Mouse (Mus musculus) heart, embryonic 13.5 days (tissue): ENCODE measurements at regions not wholly inside any gene's neighbourhood (a gene's known extent, or its start where the extent isn't known, plus 50 kb on each side); places are given as distances from the start of the nearest gene placed in this dataset.
"Not testable (repeated sequence)": the region's sequence is repeated elsewhere in the genome, so short reads cannot be mapped to it uniquely, and the experiment has no call there.

Experiments
- ATAC-seq: fragments of 200-750 bp; cut with Nextera tagmentation; 2 replicates; pipeline ENCODE4 v1.8.0; 2017; ENCODE audit warnings: moderate TSS enrichment; ENCODE audit not compliant: insufficient number of reproducible peaks, low FRiP score, low TSS enrichment; ENCODE audit errors: extremely low read depth
- H3K27ac ChIP-seq: fragments of 300-500 bp; sonication (generic); replicated peaks from 2 replicates; pipeline ENCODE4 v1.5.1; 2015; ENCODE audit warnings: moderate library complexity, mild to moderate bottlenecking, inconsistent platforms
- H3K27me3 ChIP-seq: fragments of 300-500 bp; sonication (generic); replicated peaks from 2 replicates; pipeline ENCODE4 v1.6.1; 2015; ENCODE audit warnings: mild to moderate bottlenecking, inconsistent platforms
- H3K36me3 ChIP-seq: fragments of 300-500 bp; sonication (generic); 2 replicates; pipeline ENCODE4 v1.6.1; 2015; ENCODE audit warnings: mild to moderate bottlenecking, inconsistent platforms
- H3K4me1 ChIP-seq: fragments of 300-500 bp; sonication (generic); 2 replicates; pipeline ENCODE4 v1.6.1; 2015; ENCODE audit warnings: inconsistent platforms
- H3K4me2 ChIP-seq: fragments of 300-500 bp; sonication (generic); 2 replicates; pipeline ENCODE4 v1.6.1; 2015; ENCODE audit warnings: inconsistent platforms, mild to moderate bottlenecking, moderate library complexity
- H3K4me3 ChIP-seq: fragments of 300-500 bp; sonication (generic); 2 replicates; pipeline ENCODE4 v1.5.1; 2015; ENCODE audit warnings: moderate library complexity, mild to moderate bottlenecking, inconsistent platforms
- H3K9ac ChIP-seq: fragments of 300-500 bp; sonication (generic); 2 replicates; pipeline ENCODE4 v1.6.1; 2015; ENCODE audit warnings: inconsistent platforms, mild to moderate bottlenecking, moderate library complexity
- H3K9me3 ChIP-seq: fragments of 300-500 bp; sonication (generic); 2 replicates; pipeline ENCODE4 v1.6.1; 2016; ENCODE audit warnings: inconsistent platforms
- WGBS: fragments of 180-500 bp; shearing (Covaris S2); methylation state at CpG from one replicate; pipeline ENCODE4 v1.1.7; 2015; ENCODE audit warnings: mixed read lengths; 5-methylcytosine and 5-hydroxymethylcytosine counted together

DNA sequence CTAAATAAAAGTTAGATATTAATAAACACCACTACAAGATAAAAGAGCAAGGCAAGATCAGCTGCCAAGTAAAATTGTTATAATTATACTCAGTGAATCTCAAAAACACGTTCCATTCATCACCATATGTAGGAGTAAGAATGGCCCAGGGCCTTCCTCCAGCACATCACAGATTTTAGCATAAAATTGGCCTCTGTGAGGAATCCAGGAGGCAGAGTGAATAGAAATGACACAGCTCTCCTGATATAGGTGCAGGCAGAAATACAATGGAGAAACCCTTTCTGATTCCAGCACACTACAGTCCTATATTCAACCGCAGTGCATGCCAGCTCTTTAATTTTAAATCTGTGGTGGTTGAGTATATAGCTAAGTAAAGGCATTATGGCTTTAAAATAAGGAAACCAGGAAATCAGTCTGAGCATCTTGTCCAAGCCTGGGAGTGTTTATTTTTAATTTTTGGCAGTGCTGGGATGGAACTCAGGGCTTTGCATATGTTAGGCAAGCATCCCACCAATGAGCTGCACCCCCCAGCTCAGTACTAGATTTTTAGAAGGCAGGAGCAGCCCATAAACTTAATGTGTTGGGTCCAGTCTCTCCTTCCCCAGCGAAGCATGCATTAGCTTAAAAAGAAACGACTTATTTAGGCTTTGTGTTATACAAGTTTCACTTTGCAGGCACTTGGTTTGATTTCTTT lies 158.3 kb upstream of the Ptprz1 start:
- no peak for ATAC-seq
- Histone ChIP-seq H3K36me3 (no peaks in the 10 kb centered on the region), H3K4me1 (no peaks in the 10 kb centered on the region), H3K9me3 (no peaks in the 10 kb centered on the region), H3K9ac (no peak overlapping the region), H3K4me3 (no peak overlapping the region), H3K4me2 (no peak overlapping the region), H3K27me3 (no peaks in the 10 kb centered on the region), H3K27ac (no peak overlapping the region)
- WGBS, result 76% methylated on average over 4 of the region's 4 CpGs

DNA sequence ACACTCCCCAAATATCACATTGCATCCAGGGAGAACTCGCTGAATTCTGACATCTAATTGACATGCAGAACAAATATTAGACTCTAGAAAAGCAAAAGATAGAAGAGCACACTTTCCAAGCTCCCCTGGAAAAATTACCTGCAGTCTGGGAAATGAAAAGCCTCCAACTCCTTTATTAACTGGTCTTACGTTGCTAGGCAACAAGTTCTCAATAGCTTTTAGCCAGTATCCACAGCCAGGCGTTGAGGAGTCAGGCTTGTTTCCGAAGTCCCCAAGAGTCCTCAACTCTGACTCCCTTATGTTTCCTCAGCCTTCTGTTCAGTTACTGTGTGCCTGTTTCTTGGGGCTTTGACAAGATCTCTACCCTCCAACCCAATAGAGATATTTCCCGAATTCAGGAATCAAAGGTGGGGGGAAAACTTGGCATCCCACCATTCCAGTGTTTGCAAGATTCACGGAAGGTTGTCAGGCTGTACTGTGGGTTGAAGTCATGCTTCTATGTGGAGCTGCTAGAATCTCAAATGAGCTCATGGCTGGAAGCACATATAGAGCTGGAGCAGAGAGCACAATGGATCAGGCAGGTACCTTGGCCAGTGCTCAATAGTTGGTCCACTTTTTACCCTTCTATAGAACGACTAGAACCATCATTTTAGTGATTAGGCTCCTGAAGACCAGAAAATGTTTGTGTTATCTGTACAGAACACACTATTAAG lies 159.0 kb upstream of the Ptprz1 start:
- Histone ChIP-seq H3K27me3 (no peaks in the 10 kb centered on the region), H3K36me3 (no peaks in the 10 kb centered on the region), H3K4me1 (no peaks in the 10 kb centered on the region), H3K9me3 (no peaks in the 10 kb centered on the region), H3K27ac (no peak overlapping the region), H3K4me2 (no peak overlapping the region), H3K9ac (no peak overlapping the region), H3K4me3 (no peak overlapping the region)
- 72% methylated on average over 7 of the region's 7 CpGs for WGBS
- ATAC-seq, result no peak

DNA sequence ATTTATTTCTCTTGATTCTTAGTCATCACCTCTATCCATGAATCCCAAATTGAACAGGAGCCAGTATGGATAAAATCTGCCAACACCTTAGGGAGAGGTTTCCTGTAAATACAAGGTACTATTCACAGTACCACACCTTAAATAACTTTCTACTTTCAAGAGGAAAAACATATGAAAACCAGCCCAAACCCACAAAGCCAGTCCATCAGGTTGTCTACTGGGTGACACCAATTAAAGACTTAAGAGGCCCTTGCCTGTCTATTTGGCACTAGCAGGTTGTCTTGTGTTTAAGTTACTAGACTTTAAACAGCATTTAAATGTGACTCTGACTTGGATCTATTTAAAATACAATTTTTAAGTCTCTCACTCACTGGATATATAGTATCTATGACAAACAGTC lies 177.1 kb upstream of the Ptprz1 start:
- no peak overlapping the region for H3K4me2 ChIP-seq

DNA sequence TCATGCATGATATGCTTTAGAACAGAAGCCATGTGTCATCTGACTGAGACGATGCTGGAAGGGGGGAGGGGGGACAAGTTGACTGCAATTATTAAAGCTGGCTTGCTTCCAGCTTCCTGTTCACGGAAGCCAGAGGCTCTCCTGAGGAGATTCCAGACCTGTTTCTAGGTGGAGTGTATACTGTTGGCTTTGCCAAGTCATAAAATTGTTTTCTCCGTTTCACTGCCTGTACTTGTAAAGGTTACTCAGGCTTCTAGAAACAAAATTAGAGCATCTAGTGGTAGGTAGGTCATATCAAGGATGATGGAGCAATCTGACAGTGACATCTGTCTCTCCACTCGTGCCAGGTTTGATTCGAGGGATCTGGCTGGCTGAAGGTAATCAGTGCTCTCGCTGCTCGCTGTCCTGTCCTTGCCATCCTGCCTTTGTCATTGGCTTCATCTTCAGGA lies 186.6 kb upstream of the Ptprz1 start:
- Histone ChIP-seq H3K4me2 (peak overlapping the region; percentile 37), H3K9ac (no peak overlapping the region), H3K9me3 (no peaks in the 10 kb centered on the region), H3K4me1 (peaks cover 8% of the 10 kb centered on the region; the same call in 1 of the 2 replicates), H3K4me3 (no peak overlapping the region), H3K27ac (no peak overlapping the region), H3K36me3 (no peaks in the 10 kb centered on the region), H3K27me3 (no peaks in the 10 kb centered on the region)
- no peak for ATAC-seq
- 50% methylated on average over 7 of the region's 7 CpGs for WGBS

More for the DNA sequence above, 177.1 kb upstream of the Ptprz1 start:
- Histone ChIP-seq H3K9ac (no peak overlapping the region), H3K4me3 (no peak overlapping the region), H3K9me3 (no peaks in the 10 kb centered on the region), H3K27ac (no peak overlapping the region), H3K36me3 (no peaks in the 10 kb centered on the region), H3K27me3 (no peaks in the 10 kb centered on the region), H3K4me1 (no peaks in the 10 kb centered on the region)
- ATAC-seq, result no peak

DNA sequence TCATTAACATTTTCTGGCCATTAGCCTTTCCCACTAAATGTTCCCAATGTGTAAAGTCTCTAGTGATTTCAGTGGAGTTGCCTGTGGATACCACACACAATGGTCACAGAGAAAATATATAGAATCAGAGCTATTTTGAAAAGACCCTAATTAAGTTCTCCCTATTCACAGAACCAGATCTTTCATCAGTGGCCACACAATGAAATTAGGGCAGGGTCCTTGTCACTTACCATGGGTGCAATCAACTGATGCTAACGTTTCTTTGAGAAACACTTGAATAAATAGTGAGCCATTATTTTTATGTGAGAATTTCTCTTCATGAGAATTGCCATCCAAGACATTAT lies 200.7 kb upstream of the Ptprz1 start:
- Histone ChIP-seq H3K27me3 (no peaks in the 10 kb centered on the region), H3K4me2 (no peak overlapping the region), H3K36me3 (no peaks in the 10 kb centered on the region), H3K4me3 (no peak overlapping the region), H3K27ac (no peak overlapping the region), H3K9me3 (no peaks in the 10 kb centered on the region), H3K9ac (no peak overlapping the region), H3K4me1 (no peaks in the 10 kb centered on the region)
- no peak for ATAC-seq
- WGBS, result 67% methylated on average over 1 of the region's 1 CpGs

DNA sequence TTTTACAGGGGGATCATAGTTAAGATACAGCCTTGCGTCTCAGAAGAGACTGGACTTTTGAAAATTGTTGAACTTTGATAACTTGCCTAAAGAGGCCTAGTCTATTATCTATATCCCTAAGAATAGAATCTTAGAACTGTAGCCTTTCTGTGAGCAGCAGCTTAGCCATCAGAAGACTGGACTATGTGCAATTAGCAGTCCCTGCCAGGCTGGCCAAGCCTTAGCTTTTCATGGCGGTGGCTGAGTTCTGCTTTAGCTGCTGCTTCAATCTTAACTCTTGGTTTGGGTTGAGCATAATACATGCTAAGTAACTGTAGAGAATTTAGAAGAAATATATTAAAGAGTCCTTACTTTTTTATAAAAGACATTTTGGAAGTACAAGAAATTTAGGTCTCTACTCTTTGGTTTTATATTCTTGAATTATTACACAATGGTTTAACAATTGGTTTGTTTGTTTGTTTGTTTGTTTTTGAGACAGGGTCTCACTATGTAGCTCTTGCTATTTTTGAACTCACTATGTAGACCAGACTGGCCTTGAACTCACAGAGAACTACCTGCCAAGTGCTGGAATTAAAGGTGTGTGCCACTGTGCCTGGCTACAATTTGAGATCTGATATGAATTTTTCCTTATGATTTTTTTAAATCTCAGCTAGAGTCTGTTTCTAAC lies 201.2 kb upstream of the Ptprz1 start:
- H3K9me3 ChIP-seq, result no peaks in the 10 kb centered on the region
- WGBS, result 54% methylated on average over 2 of the region's 2 CpGs
- no peak overlapping the region for H3K4me2 ChIP-seq
- H3K4me1 ChIP-seq, result no peaks in the 10 kb centered on the region
- no peak overlapping the region for H3K9ac ChIP-seq
- no peaks in the 10 kb centered on the region for H3K27me3 ChIP-seq
- no peaks in the 10 kb centered on the region for H3K36me3 ChIP-seq
- ATAC-seq, result no peak
- no peak overlapping the region for H3K27ac ChIP-seq
- no peak overlapping the region for H3K4me3 ChIP-seq

DNA sequence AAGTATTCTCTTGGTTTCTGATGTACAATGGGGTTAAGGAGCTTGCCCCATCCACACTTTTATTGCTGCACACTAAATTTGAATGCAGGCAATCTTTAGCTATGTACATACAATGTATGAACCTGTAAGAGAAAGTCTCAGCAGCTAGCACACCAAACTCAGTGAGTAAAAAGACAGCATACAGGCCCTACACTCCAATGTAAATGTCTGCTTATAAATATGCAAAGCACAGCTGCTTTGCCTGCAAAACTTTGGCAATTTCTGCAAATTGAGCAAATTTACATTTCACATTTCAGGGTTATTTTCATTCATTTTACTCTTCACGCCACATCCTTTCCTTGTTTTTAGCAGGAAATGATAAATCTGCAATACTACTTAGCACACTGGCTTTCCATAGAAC lies 203.8 kb upstream of the Ptprz1 start:
- H3K9me3 ChIP-seq, result 0 out of 2 replicates have a peak, but pooled peaks cover 3% of the 10 kb centered on the region
- 74% methylated on average over 1 of the region's 1 CpGs for WGBS

DNA sequence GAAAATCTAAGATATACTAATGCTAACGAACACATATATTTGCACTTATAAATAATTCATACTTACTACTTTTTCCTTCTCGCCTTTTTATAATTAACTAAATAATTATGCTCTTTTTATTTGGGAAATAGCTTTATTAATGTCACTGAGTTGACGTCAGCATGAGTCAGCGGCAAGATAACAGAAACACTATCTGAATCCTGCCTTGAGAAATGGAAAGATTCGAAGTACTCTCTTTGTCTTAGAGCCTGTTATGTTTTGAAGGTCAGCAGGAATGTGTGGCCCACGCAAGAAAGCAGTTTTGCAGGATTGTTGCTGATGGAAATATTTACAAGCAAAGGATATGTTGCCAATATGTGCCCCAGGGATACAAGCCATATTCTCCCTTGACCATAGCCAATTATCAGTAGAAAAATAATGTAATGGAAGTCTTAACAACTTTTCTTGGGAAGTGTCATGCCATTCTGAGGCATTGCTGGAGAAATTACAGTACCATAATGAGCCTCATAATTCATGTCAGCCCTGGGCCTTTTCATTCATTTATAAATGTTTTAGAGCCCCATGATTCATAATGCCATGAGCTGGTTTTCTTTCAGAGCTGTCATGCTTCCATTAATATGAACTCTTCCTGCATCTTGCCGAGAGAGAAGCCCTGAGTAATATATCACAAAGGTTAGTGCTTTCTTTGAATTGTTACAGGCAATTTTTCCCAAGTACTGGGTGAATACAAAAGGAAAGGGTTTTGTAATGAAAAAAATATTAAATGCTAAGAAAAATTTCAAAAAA lies 206.9 kb upstream of the Ptprz1 start:
- no peaks in the 10 kb centered on the region for H3K36me3 ChIP-seq
- H3K4me3 ChIP-seq, result no peak overlapping the region
- no peak overlapping the region for H3K4me2 ChIP-seq
- no peak for ATAC-seq
- 61% methylated on average over 7 of the region's 7 CpGs for WGBS
- H3K4me1 ChIP-seq, result no peaks in the 10 kb centered on the region
- H3K9ac ChIP-seq, result no peak overlapping the region
- no peak overlapping the region for H3K27ac ChIP-seq
- 0 out of 2 replicates have a peak, but pooled peaks cover 3% of the 10 kb centered on the region for H3K9me3 ChIP-seq
- no peaks in the 10 kb centered on the region for H3K27me3 ChIP-seq

More for the DNA sequence above, 203.8 kb upstream of the Ptprz1 start:
- no peak overlapping the region for H3K27ac ChIP-seq
- H3K4me1 ChIP-seq, result no peaks in the 10 kb centered on the region
- no peak overlapping the region for H3K9ac ChIP-seq
- no peaks in the 10 kb centered on the region for H3K36me3 ChIP-seq
- H3K27me3 ChIP-seq, result no peaks in the 10 kb centered on the region
- no peak overlapping the region for H3K4me3 ChIP-seq
- no peak overlapping the region for H3K4me2 ChIP-seq
- no peak for ATAC-seq

DNA sequence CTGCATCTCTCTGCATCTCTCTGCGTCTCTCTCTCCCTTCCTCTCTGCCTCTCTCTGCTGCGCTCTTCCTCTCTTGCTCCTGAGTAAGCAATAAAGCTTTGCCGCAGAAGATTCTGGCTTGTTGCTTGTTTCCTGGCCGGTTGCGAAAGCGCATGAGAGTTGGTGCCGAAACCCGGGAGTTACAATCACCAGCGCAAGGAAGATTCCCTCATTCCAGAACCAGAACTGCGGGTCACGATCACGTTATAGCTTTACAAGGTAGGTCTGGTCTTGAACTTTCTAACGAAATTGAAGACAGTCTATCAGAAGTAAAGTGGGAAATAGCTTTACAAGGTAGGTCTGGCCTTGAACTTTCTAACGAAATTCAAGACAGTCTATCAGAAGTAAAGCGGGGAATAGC lies 217.9 kb upstream of the Ptprz1 start:
- ATAC-seq, H3K4me3 ChIP-seq, H3K9ac ChIP-seq, H3K36me3 ChIP-seq, H3K9me3 ChIP-seq, H3K4me2 ChIP-seq, H3K4me1 ChIP-seq, H3K27ac ChIP-seq, H3K27me3 ChIP-seq: not testable (repeated sequence)
- WGBS, result 90% methylated on average over 15 of the region's 15 CpGs

DNA sequence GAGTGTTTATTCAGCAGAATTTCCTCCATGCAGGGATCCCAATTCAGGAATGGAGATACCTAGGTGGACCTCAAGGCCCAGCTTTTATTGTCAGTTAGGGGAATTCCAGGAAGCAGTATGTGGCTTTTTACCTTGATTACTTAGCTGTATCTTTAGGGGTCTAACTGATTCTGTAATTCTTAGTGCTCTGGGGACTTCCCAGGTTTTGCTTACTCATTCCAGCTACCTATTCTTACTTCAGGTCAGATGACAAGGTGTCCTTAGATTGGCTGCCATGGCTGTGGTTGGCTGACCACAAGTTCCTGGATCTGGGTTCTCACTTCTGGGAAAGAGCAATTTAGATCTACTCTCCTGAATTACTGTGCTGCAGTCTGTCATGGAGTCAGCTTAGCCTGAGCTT lies 235.2 kb upstream of the Ptprz1 start:
- Histone ChIP-seq H3K9me3 (no peaks in the 10 kb centered on the region), H3K27ac (no peak overlapping the region), H3K4me1 (no peaks in the 10 kb centered on the region), H3K36me3 (no peaks in the 10 kb centered on the region), H3K27me3 (no peaks in the 10 kb centered on the region), H3K4me3 (no peak overlapping the region), H3K4me2 (no peak overlapping the region), H3K9ac (no peak overlapping the region)
- ATAC-seq, result no peak

DNA sequence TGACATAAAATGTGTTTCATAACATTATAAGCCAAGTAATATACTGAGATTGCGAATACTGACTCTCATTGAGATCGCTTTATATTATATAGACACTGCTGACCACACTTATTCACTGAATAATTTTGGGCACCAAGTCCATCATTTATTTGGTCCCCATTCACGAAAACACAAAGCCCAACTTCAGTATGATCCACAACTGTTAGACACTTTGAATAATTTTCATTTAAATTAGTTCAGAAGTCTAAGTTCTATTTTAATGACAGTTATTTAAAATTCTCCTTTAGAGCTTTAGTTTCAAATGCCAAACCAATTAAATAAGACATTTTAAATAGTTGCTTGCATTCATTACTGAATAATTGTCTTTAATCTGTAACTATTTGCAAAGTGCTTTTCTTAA lies 240.2 kb upstream of the Ptprz1 start:
- WGBS, result 77% methylated on average over 3 of the region's 3 CpGs
- ATAC-seq, result no peak

More for the DNA sequence above, 240.2 kb upstream of the Ptprz1 start:
- Histone ChIP-seq H3K4me2 (no peak overlapping the region), H3K9me3 (no peaks in the 10 kb centered on the region), H3K9ac (no peak overlapping the region), H3K27me3 (no peaks in the 10 kb centered on the region), H3K27ac (no peak overlapping the region), H3K4me1 (no peaks in the 10 kb centered on the region), H3K4me3 (no peak overlapping the region), H3K36me3 (no peaks in the 10 kb centered on the region)
